Mouse (Mus musculus) lung, embryonic 15.5 days (tissue): ENCODE results near the gene Itsn1. TPM values are rescaled to one million over a fixed set of nuclear protein-coding genes. Genes with fewer than 3 reads are reported as not detected.

ENCODE experiments used
- ATAC-seq: fragments of 200-750 bp; cut with Nextera tagmentation; 2 replicates; pipeline ENCODE4 v1.8.0; 2017; ENCODE audit warnings: moderate number of reproducible peaks, borderline replicate concordance; ENCODE audit not compliant: low FRiP score, low TSS enrichment; ENCODE audit errors: extremely low read depth
- H3K27ac ChIP-seq: fragments of 300-500 bp; sonication (generic); 2 replicates; pipeline ENCODE4 v1.5.1; 2015; ENCODE audit warnings: moderate library complexity, mild to moderate bottlenecking, inconsistent platforms
- H3K27me3 ChIP-seq: fragments of 300-500 bp; sonication (generic); 2 replicates; pipeline ENCODE4 v1.6.1; 2015; ENCODE audit warnings: inconsistent platforms
- H3K36me3 ChIP-seq: fragments of 300-500 bp; sonication (generic); 2 replicates; pipeline ENCODE4 v1.6.1; 2015; ENCODE audit warnings: inconsistent platforms
- H3K4me1 ChIP-seq: fragments of 300-500 bp; sonication (generic); 2 replicates; pipeline ENCODE4 v1.6.1; 2015; ENCODE audit warnings: inconsistent platforms
- H3K4me2 ChIP-seq: fragments of 300-500 bp; sonication (generic); 2 replicates; pipeline ENCODE4 v1.6.1; 2015; ENCODE audit warnings: inconsistent platforms, mild to moderate bottlenecking, moderate library complexity
- H3K4me3 ChIP-seq: fragments of 300-500 bp; sonication (generic); 2 replicates; pipeline ENCODE4 v1.5.1; 2015; ENCODE audit warnings: mild to moderate bottlenecking, inconsistent platforms
- H3K9ac ChIP-seq: fragments of 300-500 bp; sonication (generic); 2 replicates; pipeline ENCODE4 v1.6.1; 2015; ENCODE audit warnings: inconsistent platforms
- H3K9me3 ChIP-seq: fragments of 300-500 bp; sonication (generic); 2 replicates; pipeline ENCODE4 v1.6.1; 2016; ENCODE audit warnings: inconsistent platforms
- WGBS: fragments of 180-500 bp; shearing (Covaris S2); methylation state at CpG from one replicate; pipeline ENCODE4 v1.1.7; 2015; 5-methylcytosine and 5-hydroxymethylcytosine counted together
- polyA plus RNA-seq: library from polyadenylated mRNA; unstranded; fragments of >200 nt; fragmentation: Nextera tagmentation; extraction: Ambion mirVana; gene quantifications from 2 replicates; pipeline ENCODE4 v1.2.1, GENCODE M21; 2015

The Itsn1 gene
- polyA plus RNA-seq, 1 experiment from 2014 or later = 20.3 TPM

DNA sequence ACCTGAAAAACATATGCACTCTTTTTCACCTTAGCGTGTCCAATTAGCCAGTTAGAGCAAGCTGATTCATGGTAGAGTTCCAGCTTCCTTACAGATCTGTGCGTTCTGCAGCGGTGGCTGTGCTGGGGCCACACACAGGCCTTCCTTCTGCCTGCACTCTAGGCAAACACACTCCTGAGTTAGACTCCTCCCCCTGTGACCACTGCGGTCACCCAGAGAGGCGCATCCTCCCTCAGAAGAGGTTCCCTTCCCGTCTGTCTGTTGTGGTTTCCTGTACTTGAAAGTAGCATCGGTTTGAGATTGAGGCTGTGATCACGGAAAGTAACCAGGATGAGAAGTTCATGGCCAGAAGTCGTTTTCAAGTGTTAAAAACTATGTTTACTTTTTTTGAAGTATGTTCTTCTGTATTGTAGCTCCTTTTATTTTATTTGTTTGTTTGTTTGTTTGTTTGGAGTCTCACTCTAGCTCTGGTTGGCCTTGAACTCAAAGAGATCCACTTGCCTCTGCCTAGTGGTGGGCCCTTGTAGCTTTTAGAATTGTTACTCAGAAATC is 96.8 kb downstream of the Itsn1 start:
- Histone ChIP-seq H3K9ac (no peak overlapping the region), H3K27ac (no peak overlapping the region), H3K9me3 (no peaks in the 10 kb centered on the region), H3K4me1 (peaks cover 11% of the 10 kb centered on the region; the same call in 1 of the 2 replicates), H3K4me2 (no peak overlapping the region), H3K27me3 (no peaks in the 10 kb centered on the region), H3K4me3 (no peak overlapping the region), H3K36me3 (peaks cover 38% of the 10 kb centered on the region)
- no peak for ATAC-seq
- 49% methylated on average over 9 of the region's 9 CpGs for WGBS

DNA sequence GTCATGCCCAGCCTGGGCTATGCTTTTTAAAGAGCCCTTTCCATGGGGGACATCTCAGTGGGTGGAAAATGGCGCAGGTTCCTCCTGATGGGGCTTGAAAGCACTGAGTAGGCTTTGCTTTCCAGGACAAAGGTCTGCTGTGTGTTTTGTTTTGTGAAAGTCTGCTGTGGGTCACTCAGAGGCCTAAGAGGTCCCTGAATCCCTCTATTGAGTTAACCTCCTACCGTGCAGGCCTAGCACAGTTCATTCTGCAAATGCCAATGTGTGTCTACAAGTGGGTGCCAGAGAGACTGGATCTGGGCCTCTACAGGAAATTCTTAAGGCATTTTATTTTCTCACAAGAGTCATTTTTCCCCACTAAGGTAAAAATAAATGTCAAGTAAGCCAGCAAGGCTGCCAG is 97.8 kb downstream of the Itsn1 start:
- WGBS = 61% methylated on average over 2 of the region's 2 CpGs
- H3K4me1 ChIP-seq = peaks cover 11% of the 10 kb centered on the region; the same call in 1 of the 2 replicates
- no peak for ATAC-seq

DNA sequence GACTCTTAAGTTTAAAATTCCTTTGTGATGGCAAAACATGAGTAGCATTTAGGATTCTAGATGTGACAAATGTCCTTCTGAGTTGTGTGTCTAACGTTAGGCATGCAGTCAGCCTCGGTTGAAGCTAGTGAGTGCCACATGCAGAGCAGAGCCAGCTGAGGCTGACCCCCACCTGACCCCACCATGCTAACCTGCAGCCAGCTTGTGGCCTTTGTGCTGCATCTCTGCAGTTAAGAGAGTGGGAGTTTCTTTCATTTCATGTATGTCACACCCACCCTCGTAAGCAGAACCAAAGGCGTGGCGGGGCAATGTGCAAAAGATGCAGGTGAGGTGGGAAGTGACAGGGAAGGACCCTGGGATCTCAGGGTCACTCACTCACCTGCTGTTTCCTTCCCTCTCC is 98.4 kb downstream of the Itsn1 start:
- Histone ChIP-seq H3K9me3 (no peaks in the 10 kb centered on the region), H3K27ac (no peak overlapping the region), H3K27me3 (no peaks in the 10 kb centered on the region), H3K4me2 (no peak overlapping the region), H3K4me1 (peaks cover 11% of the 10 kb centered on the region; the same call in 1 of the 2 replicates), H3K36me3 (peaks cover 25% of the 10 kb centered on the region; the same call in 1 of the 2 replicates), H3K4me3 (no peak overlapping the region), H3K9ac (no peak overlapping the region)
- no peak for ATAC-seq
- 51% methylated on average over 5 of the region's 5 CpGs for WGBS

More for the DNA sequence above, 97.8 kb downstream of the Itsn1 start:
- H3K4me2 ChIP-seq = no peak overlapping the region
- no peak overlapping the region for H3K4me3 ChIP-seq
- no peaks in the 10 kb centered on the region for H3K27me3 ChIP-seq
- H3K27ac ChIP-seq = peak overlapping the region; percentile 39; the same call in 1 of the 2 replicates
- H3K9me3 ChIP-seq = no peaks in the 10 kb centered on the region
- peaks cover 30% of the 10 kb centered on the region; the same call in 1 of the 2 replicates for H3K36me3 ChIP-seq
- H3K9ac ChIP-seq = no peak overlapping the region

DNA sequence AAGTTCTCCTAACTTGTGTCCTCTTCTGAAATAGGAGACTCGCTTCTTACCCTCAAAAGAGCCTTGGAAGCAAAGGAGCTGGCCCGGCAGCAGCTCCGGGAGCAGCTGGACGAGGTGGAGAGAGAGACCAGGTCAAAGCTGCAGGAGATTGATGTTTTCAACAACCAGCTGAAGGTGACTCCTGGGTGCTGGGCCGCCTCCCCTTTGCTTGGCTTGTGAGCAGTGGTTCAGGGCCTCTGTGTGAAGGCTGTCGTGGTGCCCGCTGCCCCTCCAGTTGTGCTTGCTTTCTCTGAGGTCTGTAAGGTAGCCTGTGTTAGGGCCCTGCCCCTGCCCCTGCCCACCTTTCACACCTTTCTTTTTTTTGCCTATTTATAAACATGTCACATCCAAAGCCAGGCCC is 99.1 kb downstream of the Itsn1 start:
- WGBS = 55% methylated on average over 7 of the region's 7 CpGs
- Histone ChIP-seq H3K9me3 (no peaks in the 10 kb centered on the region), H3K4me2 (no peak overlapping the region), H3K9ac (no peak overlapping the region), H3K36me3 (peaks cover 22% of the 10 kb centered on the region; the same call in 1 of the 2 replicates), H3K27ac (no peak overlapping the region), H3K27me3 (no peaks in the 10 kb centered on the region), H3K4me3 (no peak overlapping the region), H3K4me1 (peaks cover 11% of the 10 kb centered on the region; the same call in 1 of the 2 replicates)
- ATAC-seq = no peak

DNA sequence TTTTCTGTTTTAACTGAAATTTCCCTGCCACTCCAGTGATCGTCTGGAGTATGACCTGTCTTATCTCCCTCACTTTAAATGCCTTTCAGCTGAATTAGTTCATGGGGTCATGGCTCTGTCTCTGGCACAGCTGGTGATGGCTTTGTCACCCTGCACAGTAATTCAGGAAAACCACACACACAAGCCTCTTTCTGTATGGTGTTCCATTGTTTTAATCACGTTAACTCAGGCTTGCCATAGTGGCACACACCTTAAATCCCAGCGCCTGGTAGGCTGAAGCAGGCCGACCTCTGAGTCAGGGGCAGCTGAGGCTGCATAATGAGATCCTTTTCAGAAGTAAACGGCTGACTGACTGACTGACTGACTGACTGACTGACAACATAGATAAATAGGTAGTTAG is 99.5 kb downstream of the Itsn1 start:
- H3K4me1 ChIP-seq = peaks cover 11% of the 10 kb centered on the region; the same call in 1 of the 2 replicates
- no peak overlapping the region for H3K27ac ChIP-seq

DNA sequence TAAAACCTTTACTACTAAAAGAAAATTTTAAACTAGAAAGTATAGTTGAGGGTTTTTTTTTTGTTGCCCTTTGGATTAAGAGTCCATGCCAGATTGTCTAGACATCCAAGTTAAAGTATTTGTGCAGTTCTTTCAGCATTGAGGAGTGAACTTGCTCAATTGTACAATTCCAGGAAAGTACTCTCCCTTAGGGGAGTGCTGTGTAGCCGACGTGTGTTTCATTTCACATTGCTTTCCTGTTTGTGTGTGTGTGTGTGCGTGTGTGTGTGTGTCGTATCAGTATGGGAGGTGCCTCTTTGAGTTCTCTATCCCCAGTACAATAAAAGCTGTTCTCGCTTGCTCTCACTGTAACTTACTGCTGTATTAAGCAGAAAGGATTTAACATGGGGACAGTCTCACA is 100.0 kb downstream of the Itsn1 start:
- Histone ChIP-seq H3K9me3 (no peaks in the 10 kb centered on the region), H3K4me3 (no peak overlapping the region), H3K36me3 (peaks cover 22% of the 10 kb centered on the region; the same call in 1 of the 2 replicates), H3K9ac (no peak overlapping the region), H3K4me1 (peaks cover 11% of the 10 kb centered on the region; the same call in 1 of the 2 replicates), H3K4me2 (no peak overlapping the region), H3K27me3 (no peaks in the 10 kb centered on the region), H3K27ac (no peak overlapping the region)
- ATAC-seq = no peak
- 79% methylated on average over 5 of the region's 5 CpGs for WGBS

More for the DNA sequence above, 99.5 kb downstream of the Itsn1 start:
- peaks cover 22% of the 10 kb centered on the region; the same call in 1 of the 2 replicates for H3K36me3 ChIP-seq
- no peak overlapping the region for H3K9ac ChIP-seq
- WGBS = 68% methylated on average over 5 of the region's 5 CpGs
- H3K4me2 ChIP-seq = no peak overlapping the region
- H3K27me3 ChIP-seq = no peaks in the 10 kb centered on the region
- H3K4me3 ChIP-seq = no peak overlapping the region
- no peaks in the 10 kb centered on the region for H3K9me3 ChIP-seq
- ATAC-seq = no peak

DNA sequence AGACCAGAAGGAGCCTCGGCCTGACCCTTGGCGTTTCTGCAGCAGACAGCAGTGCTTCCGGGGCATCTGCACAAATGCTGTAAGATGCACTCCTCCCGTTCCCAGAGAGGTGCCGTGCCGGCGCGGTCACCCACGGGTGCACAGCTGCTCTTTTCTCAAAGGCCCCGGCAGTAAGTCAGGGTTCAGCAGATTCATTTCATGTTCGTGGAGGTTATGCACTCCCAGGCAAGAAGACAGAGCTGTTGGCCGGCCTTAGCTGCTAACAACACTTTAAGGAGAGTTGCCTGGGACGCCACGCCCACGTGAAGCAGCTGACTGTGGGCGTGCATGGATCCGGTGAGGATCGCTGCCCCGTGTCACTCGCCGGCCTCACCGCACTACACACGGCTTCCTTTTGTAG is 101.2 kb downstream of the Itsn1 start:
- no peak overlapping the region for H3K27ac ChIP-seq
- peaks cover 11% of the 10 kb centered on the region; the same call in 1 of the 2 replicates for H3K4me1 ChIP-seq
- H3K9me3 ChIP-seq = no peaks in the 10 kb centered on the region
- no peaks in the 10 kb centered on the region for H3K27me3 ChIP-seq
- no peak overlapping the region for H3K9ac ChIP-seq
- no peak overlapping the region for H3K4me2 ChIP-seq
- no peak for ATAC-seq
- H3K36me3 ChIP-seq = peaks cover 22% of the 10 kb centered on the region; the same call in 1 of the 2 replicates
- 88% methylated on average over 23 of the region's 23 CpGs for WGBS
- no peak overlapping the region for H3K4me3 ChIP-seq

DNA sequence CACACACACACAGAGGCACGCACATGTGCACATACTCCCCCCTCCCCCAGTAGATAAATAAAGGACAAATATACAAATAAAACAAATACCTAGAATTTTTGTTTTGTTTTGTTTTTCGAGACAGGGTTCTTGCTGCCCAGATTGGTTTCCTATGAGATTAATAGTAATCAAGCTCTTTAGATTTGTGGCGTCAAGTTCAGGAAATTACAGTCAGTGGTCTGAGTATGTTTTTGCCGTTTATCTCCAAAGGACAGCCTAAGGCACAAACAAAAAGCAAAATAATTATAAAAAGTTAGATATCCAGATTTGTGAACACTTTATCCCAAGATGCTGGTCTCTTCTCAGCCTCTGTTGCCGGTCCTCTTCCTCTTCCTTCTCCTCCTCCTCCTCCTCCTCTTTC is 104.0 kb downstream of the Itsn1 start:
- Histone ChIP-seq H3K36me3 (peaks cover 17% of the 10 kb centered on the region; the same call in 1 of the 2 replicates), H3K27me3 (no peaks in the 10 kb centered on the region), H3K4me1 (no peaks in the 10 kb centered on the region), H3K9ac (no peak overlapping the region), H3K4me2 (no peak overlapping the region), H3K4me3 (no peak overlapping the region), H3K9me3 (no peaks in the 10 kb centered on the region), H3K27ac (no peak overlapping the region)
- ATAC-seq = no peak
- 71% methylated on average over 5 of the region's 5 CpGs for WGBS

DNA sequence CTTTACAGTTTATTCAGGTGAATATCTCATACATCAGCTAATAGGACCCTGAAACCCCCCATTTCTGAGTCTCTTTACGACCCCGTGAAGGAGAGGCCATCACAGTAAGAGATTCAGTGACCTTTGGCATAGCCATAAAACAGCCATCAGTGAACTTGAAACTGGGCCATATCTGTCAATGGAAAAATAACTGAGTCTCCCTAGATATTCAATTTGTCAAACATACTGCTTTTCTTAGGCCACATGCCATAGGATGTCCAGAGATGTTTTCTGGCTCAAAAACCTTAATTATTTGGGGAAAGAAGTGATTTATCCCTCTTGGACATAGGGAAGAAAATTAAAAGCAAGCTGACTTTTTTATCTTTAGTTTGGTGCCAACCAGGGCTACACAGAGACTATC is 104.5 kb downstream of the Itsn1 start:
- H3K9ac ChIP-seq = no peak overlapping the region
- H3K4me2 ChIP-seq = no peak overlapping the region
- no peaks in the 10 kb centered on the region for H3K9me3 ChIP-seq
- H3K36me3 ChIP-seq = peaks cover 13% of the 10 kb centered on the region; the same call in 1 of the 2 replicates
- H3K4me3 ChIP-seq = no peak overlapping the region
- 65% methylated on average over 2 of the region's 2 CpGs for WGBS
- ATAC-seq = no peak
- no peak overlapping the region for H3K27ac ChIP-seq
- no peaks in the 10 kb centered on the region for H3K4me1 ChIP-seq
- no peaks in the 10 kb centered on the region for H3K27me3 ChIP-seq

DNA sequence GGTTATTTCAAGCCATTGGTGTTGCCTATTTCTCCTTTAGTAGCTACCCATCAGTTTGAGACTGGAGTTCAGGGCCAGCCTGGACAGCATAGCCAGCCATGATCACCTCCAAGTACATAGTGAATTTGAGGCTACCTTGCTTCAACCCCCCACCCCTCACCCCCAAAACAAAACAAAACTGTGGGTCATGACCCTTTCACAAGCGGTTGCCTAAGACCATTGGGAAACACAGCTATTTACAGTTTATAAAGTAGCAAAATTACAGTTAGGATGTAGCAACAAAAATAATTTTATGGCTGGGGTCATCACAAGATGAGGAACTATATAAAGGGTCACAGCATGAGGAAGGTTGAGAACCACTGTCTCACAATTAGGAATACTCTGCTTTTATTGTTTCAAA is 104.9 kb downstream of the Itsn1 start:
- Histone ChIP-seq H3K4me3 (no peak overlapping the region), H3K4me2 (no peak overlapping the region), H3K4me1 (no peaks in the 10 kb centered on the region), H3K36me3 (0 out of 2 replicates have a peak, but pooled peaks cover 11% of the 10 kb centered on the region), H3K27ac (no peak overlapping the region), H3K27me3 (no peaks in the 10 kb centered on the region), H3K9me3 (no peaks in the 10 kb centered on the region), H3K9ac (no peak overlapping the region)
- WGBS = 83% methylated on average over 1 of the region's 1 CpGs
- ATAC-seq = no peak

DNA sequence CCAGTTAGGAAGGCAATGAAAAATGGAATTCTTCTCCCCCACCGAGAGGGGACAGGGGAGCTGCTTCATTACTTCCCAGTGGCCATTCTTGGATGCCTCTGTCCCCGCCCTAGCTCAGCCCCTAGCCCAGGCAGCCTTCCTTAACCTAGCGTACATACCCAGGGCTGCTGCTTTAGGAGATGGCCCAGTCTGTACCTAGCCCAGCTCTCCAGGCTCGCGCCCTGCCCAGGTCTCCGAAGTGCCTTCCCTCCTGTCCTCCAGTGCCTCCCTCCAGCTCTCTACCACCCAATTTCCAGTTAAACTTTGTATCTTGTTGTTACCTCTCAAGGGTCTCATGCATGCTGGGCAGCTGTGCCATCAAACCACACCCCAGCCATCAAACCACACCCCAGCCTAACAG is 106.7 kb downstream of the Itsn1 start:
- WGBS = 87% methylated on average over 6 of the region's 6 CpGs
- Histone ChIP-seq H3K4me1 (0 out of 2 replicates have a peak, but pooled peaks cover 7% of the 10 kb centered on the region), H3K9me3 (no peaks in the 10 kb centered on the region), H3K4me2 (no peak overlapping the region), H3K27ac (no peak overlapping the region), H3K4me3 (no peak overlapping the region), H3K27me3 (no peaks in the 10 kb centered on the region), H3K9ac (no peak overlapping the region), H3K36me3 (0 out of 2 replicates have a peak, but pooled peaks cover 7% of the 10 kb centered on the region)
- ATAC-seq = no peak
